Mouse (Mus musculus): Measurements from ENCODE around the gene Enoph1.

The Enoph1 gene

GRCm38 (mm10) chr5:100040281-100040784 is 548 bp downstream of the Enoph1 start:
- peak; percentile 21 for DNase-seq (ENCODE audit: low spot score)

- DNase-seq (ENCODE audit: low spot score), result no peak
These were observed 1.5 kb downstream of the Enoph1 start for GRCm38 (mm10) chr5:100041272-100041671.

- no peak for DNase-seq (ENCODE audit: low spot score)
These were observed 2.7 kb downstream of the Enoph1 start for GRCm38 (mm10) chr5:100042467-100042866.

GRCm38 (mm10) chr5:100043361-100043760 is 3.6 kb downstream of the Enoph1 start:
- peak; percentile 61 for DNase-seq (ENCODE audit: low spot score)

- DNase-seq (ENCODE audit: low spot score), result no peak
These were observed 4.2 kb downstream of the Enoph1 start for GRCm38 (mm10) chr5:100044030-100044429.

GRCm38 (mm10) chr5:100044621-100045020 is 4.8 kb downstream of the Enoph1 start:
- DNase-seq (ENCODE audit: low spot score), result no peak

- DNase-seq (ENCODE audit: low spot score), result no peak
These were observed 6.3 kb downstream of the Enoph1 start for GRCm38 (mm10) chr5:100046096-100046495.

GRCm38 (mm10) chr5:100047143-100047640 is 7.4 kb downstream of the Enoph1 start:
- DNase-seq (ENCODE audit: low spot score), result no peak

GRCm38 (mm10) chr5:100047871-100048270 is 8.1 kb downstream of the Enoph1 start:
- no peak for DNase-seq (ENCODE audit: low spot score)

- DNase-seq (ENCODE audit: low spot score), result no peak
These were observed 10.1 kb downstream of the Enoph1 start for GRCm38 (mm10) chr5:100049904-100050303.

- DNase-seq (ENCODE audit: low spot score), result no peak
These were observed 12.9 kb downstream of the Enoph1 start for GRCm38 (mm10) chr5:100052728-100053127.

- no peak for DNase-seq (ENCODE audit: low spot score)
These were observed 15.2 kb downstream of the Enoph1 start for GRCm38 (mm10) chr5:100054807-100055547.

- DNase-seq (ENCODE audit: low spot score), result no peak
These were observed 16.1 kb downstream of the Enoph1 start for GRCm38 (mm10) chr5:100055866-100056369.

- no peak for DNase-seq (ENCODE audit: low spot score)
These were observed 17.9 kb downstream of the Enoph1 start for GRCm38 (mm10) chr5:100057461-100058209.

- no peak for DNase-seq (ENCODE audit: low spot score)
These were observed 18.9 kb downstream of the Enoph1 start for GRCm38 (mm10) chr5:100058729-100059128.

- no peak for DNase-seq (ENCODE audit: low spot score)
These were observed 19.5 kb downstream of the Enoph1 start for GRCm38 (mm10) chr5:100059326-100059725.

GRCm38 (mm10) chr5:100060876-100061275 is 21.1 kb downstream of the Enoph1 start:
- DNase-seq (ENCODE audit: low spot score), result peak; percentile 37

- no peak for DNase-seq (ENCODE audit: low spot score)
These were observed 27.8 kb downstream of the Enoph1 start for GRCm38 (mm10) chr5:100067579-100067978.

- DNase-seq (ENCODE audit: low spot score), result no peak
These were observed 29.7 kb downstream of the Enoph1 start for GRCm38 (mm10) chr5:100069526-100069925.

GRCm38 (mm10) chr5:100070255-100070654 is 30.5 kb downstream of the Enoph1 start:
- DNase-seq (ENCODE audit: low spot score), result peak; percentile 55

- no peak for DNase-seq (ENCODE audit: low spot score)
These were observed 31.8 kb downstream of the Enoph1 start for GRCm38 (mm10) chr5:100071541-100071940.

- no peak for DNase-seq (ENCODE audit: low spot score)
These were observed 32.8 kb downstream of the Enoph1 start for GRCm38 (mm10) chr5:100072557-100072956.

- no peak for DNase-seq (ENCODE audit: low spot score)
These were observed 34.8 kb downstream of the Enoph1 start for GRCm38 (mm10) chr5:100074571-100074970.
